Mouse (Mus musculus) E14TG2a.4 (cell line): ENCODE results near the gene Cilp.

ENCODE experiments used
- CTCF ChIP-seq: conservative IDR thresholded peaks from 2 replicates; pipeline ENCODE4 v1.5.1; 2014; ENCODE audit warnings: low read length
- NANOG ChIP-seq: IDR thresholded peaks from 2 replicates; pipeline ENCODE4 v1.6.1; 2014; ENCODE audit warnings: borderline replicate concordance, low read length, mixed read lengths
- POU5F1 ChIP-seq: IDR thresholded peaks from 2 replicates; pipeline ENCODE4 v1.6.1; 2014; ENCODE audit warnings: low read length, borderline replicate concordance

GRCm38 (mm10) chr9:65281536-65282151 lies 16.7 kb downstream of the Cilp start:
- TF ChIP-seq CTCF (no peak), NANOG (no peak), POU5F1 (no peak)
